Mouse (Mus musculus) stomach, embryonic 16.5 days (tissue): ENCODE results near the gene Lcn2. TPM values are rescaled to one million over a fixed set of nuclear protein-coding genes. Genes with fewer than 3 reads are reported as not detected.

Experiments used
- ATAC-seq: fragments of 200-750 bp; cut with Nextera tagmentation; 2 replicates; pipeline ENCODE4 v1.8.0; 2017; ENCODE audit warnings: moderate number of reproducible peaks, moderate TSS enrichment; ENCODE audit not compliant: insufficient read depth, low FRiP score
- H3K27ac ChIP-seq: fragments of 300-500 bp; sonication (generic); 2 replicates; pipeline ENCODE4 v1.5.1; 2014; ENCODE audit warnings: low read length
- H3K27me3 ChIP-seq: fragments of 300-500 bp; sonication (generic); 2 replicates; pipeline ENCODE4 v1.6.1; 2014; ENCODE audit warnings: low read length, control low read depth, mixed read lengths; ENCODE audit not compliant: control insufficient read depth, insufficient read depth
- H3K36me3 ChIP-seq: fragments of 300-500 bp; sonication (generic); 2 replicates; pipeline ENCODE4 v1.6.1; 2014; ENCODE audit warnings: low read length; ENCODE audit not compliant: control insufficient read depth, insufficient read depth
- H3K4me1 ChIP-seq: fragments of 300-500 bp; sonication (generic); 2 replicates; pipeline ENCODE4 v1.6.1; 2014; ENCODE audit warnings: low read length, control low read depth, mixed read lengths; ENCODE audit not compliant: control insufficient read depth, insufficient read depth
- H3K4me2 ChIP-seq: fragments of 300-500 bp; sonication (generic); 2 replicates; pipeline ENCODE4 v1.6.1; 2014; ENCODE audit warnings: low read depth, low read length, mixed read lengths
- H3K4me3 ChIP-seq: fragments of 300-500 bp; sonication (generic); replicated peaks from 2 replicates; pipeline ENCODE4 v1.5.1; 2014; ENCODE audit warnings: mild to moderate bottlenecking, low read length
- H3K9ac ChIP-seq: fragments of 300-500 bp; sonication (generic); 2 replicates; pipeline ENCODE4 v1.6.1; 2014; ENCODE audit warnings: low read length
- H3K9me3 ChIP-seq: fragments of 300-500 bp; sonication (generic); replicated peaks from 2 replicates; pipeline ENCODE4 v1.6.1; 2016; ENCODE audit warnings: low read length, control low read depth; ENCODE audit not compliant: control insufficient read depth
- WGBS: fragments of 180-500 bp; shearing (Covaris S2); extraction: QIAGEN DNeasy Blood & Tissue Kit; methylation state at CpG from one replicate; pipeline ENCODE4 v1.1.7; 2014; 5-methylcytosine and 5-hydroxymethylcytosine counted together
- polyA plus RNA-seq: library from polyadenylated mRNA; unstranded; fragments of >200 nt; fragmentation: Nextera tagmentation; extraction: Ambion mirVana; gene quantifications from 2 replicates; pipeline ENCODE4 v1.2.1, GENCODE M21; 2015

Gene Lcn2
- polyA plus RNA-seq, 1 experiment from 2014 or later = 23.6 TPM

DNA sequence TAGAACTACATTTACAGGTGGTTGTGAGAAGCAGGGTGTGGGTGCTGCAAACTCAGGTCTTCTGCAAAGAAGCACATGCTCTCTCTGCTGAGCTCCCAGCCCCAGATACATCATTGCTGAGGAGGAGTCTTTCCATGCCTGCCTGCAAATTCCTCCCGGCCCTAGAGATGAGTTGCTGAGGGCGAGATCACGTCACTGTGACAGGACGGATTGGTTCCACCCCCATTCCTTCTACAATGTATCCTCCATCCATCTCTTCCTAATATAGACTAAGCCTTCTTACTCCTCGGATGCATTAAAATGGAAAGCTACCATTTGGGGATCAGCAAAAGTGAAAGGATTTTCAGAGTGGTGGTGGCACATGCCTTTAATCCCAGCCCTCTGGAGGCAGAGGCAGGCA lies 37.5 kb upstream of the Lcn2 start:
- no peaks in the 10 kb centered on the region for H3K9me3 ChIP-seq
- H3K27ac ChIP-seq = peak overlapping the region; percentile 96
- 66% methylated on average over 5 of the region's 5 CpGs for WGBS

GRCm38 (mm10) chr2:32424796-32425195 lies 36.7 kb upstream of the Lcn2 start:
- Histone ChIP-seq H3K27ac (peak overlapping the region; percentile 96), H3K36me3 (0 out of 2 replicates have a peak, but pooled peaks cover 3% of the 10 kb centered on the region), H3K9ac (no peak overlapping the region), H3K4me1 (peaks cover 56% of the 10 kb centered on the region), H3K4me2 (no peak overlapping the region), H3K4me3 (no peak overlapping the region), H3K9me3 (no peaks in the 10 kb centered on the region), H3K27me3 (no peaks in the 10 kb centered on the region)
- no peak for ATAC-seq
- 29% methylated on average over 3 of the region's 3 CpGs for WGBS

More for the DNA sequence above, 37.5 kb upstream of the Lcn2 start:
- Histone ChIP-seq H3K9ac (no peak overlapping the region), H3K4me1 (peaks cover 64% of the 10 kb centered on the region), H3K27me3 (no peaks in the 10 kb centered on the region), H3K4me3 (no peak overlapping the region), H3K4me2 (no peak overlapping the region), H3K36me3 (no peaks in the 10 kb centered on the region)
- no peak for ATAC-seq

- Histone ChIP-seq H3K4me3 (peak overlapping the region; percentile 45), H3K27me3 (no peaks in the 10 kb centered on the region), H3K27ac (peak overlapping the region; percentile 96), H3K4me1 (peaks cover 45% of the 10 kb centered on the region), H3K36me3 (0 out of 2 replicates have a peak, but pooled peaks cover 8% of the 10 kb centered on the region), H3K4me2 (peak overlapping the region; percentile 78), H3K9ac (peak overlapping the region; percentile 53), H3K9me3 (no peaks in the 10 kb centered on the region)
- ATAC-seq = peak; percentile 89
- WGBS = 3% methylated on average over 14 of the region's 14 CpGs
Observed at GRCm38 (mm10) chr2:32423481-32424331, 35.7 kb upstream of the Lcn2 start.

- H3K27ac ChIP-seq = no peak overlapping the region
- 0 out of 2 replicates have a peak, but pooled peaks cover 10% of the 10 kb centered on the region for H3K36me3 ChIP-seq
- no peaks in the 10 kb centered on the region for H3K9me3 ChIP-seq
- H3K27me3 ChIP-seq = no peaks in the 10 kb centered on the region
- peaks cover 30% of the 10 kb centered on the region for H3K4me1 ChIP-seq
- H3K4me3 ChIP-seq = no peak overlapping the region
- 93% methylated on average over 6 of the region's 6 CpGs for WGBS
- no peak overlapping the region for H3K4me2 ChIP-seq
- ATAC-seq = no peak
- no peak overlapping the region for H3K9ac ChIP-seq
Observed at GRCm38 (mm10) chr2:32421851-32422251, 33.8 kb upstream of the Lcn2 start.

DNA sequence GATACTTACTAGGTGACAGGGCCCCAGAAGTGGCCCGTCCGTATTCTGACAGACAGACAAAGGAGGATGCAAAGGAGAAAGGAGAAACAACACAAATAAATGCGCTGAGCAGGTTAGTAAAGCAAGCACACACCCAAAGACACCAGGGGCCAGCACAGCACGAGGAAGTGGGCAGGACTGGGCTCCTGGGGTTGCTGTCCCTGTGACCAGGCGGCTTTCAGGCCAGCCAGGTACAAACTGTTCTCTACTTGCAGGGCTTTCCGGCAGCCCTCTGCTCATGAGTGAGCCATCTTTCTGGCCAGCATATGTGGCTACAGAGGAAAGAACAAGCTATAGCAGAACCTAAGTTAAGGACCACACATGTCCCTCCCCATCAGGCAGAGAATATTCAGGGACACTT lies 32.6 kb upstream of the Lcn2 start:
- H3K4me1 ChIP-seq = peaks cover 30% of the 10 kb centered on the region
- no peak overlapping the region for H3K4me2 ChIP-seq
- H3K9me3 ChIP-seq = no peaks in the 10 kb centered on the region
- 84% methylated on average over 6 of the region's 6 CpGs for WGBS
- no peak for ATAC-seq
- no peak overlapping the region for H3K9ac ChIP-seq
- H3K27me3 ChIP-seq = no peaks in the 10 kb centered on the region
- H3K4me3 ChIP-seq = no peak overlapping the region
- H3K27ac ChIP-seq = no peak overlapping the region
- 0 out of 2 replicates have a peak, but pooled peaks cover 13% of the 10 kb centered on the region for H3K36me3 ChIP-seq

DNA sequence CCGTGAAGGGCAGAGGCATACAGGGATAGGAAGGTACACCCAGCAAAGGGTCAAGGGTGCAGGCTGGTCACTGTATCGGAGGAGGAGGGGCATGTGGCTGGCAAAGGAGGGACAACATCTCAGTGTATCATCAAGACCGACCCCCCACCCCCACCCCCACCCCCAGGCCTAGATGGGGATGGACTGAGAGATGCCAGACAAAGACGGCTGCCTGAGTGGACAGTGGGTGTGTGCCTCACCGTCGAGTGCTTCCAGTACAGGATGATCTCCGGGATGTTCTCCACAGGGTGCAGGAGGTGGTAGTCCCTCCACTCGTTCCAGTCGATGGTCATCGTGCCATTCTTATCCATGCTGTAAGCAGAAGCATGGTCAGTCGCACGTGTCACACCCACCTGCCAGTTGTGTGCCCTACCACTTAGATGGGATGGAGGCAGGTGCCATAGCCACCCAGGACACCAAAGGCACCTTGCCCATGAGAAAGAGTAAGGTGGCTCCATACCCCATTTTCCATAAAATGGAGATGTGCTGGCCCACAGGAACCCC lies 32.1 kb upstream of the Lcn2 start:
- no peaks in the 10 kb centered on the region for H3K27me3 ChIP-seq

GRCm38 (mm10) chr2:32419359-32419758 lies 31.3 kb upstream of the Lcn2 start:
- Histone ChIP-seq H3K27me3 (no peaks in the 10 kb centered on the region), H3K9ac (no peak overlapping the region), H3K36me3 (peaks cover 19% of the 10 kb centered on the region; the same call in 1 of the 2 replicates), H3K4me2 (no peak overlapping the region), H3K4me1 (peaks cover 17% of the 10 kb centered on the region), H3K27ac (no peak overlapping the region), H3K4me3 (no peak overlapping the region), H3K9me3 (no peaks in the 10 kb centered on the region)
- no peak for ATAC-seq
- WGBS = 89% methylated on average over 3 of the region's 3 CpGs

More for the DNA sequence above, 32.1 kb upstream of the Lcn2 start:
- peaks cover 25% of the 10 kb centered on the region for H3K4me1 ChIP-seq
- WGBS = 89% methylated on average over 12 of the region's 12 CpGs
- H3K36me3 ChIP-seq = peaks cover 18% of the 10 kb centered on the region; the same call in 1 of the 2 replicates
- no peak for ATAC-seq
- H3K4me3 ChIP-seq = no peak overlapping the region
- H3K4me2 ChIP-seq = no peak overlapping the region
- no peak overlapping the region for H3K27ac ChIP-seq
- H3K9me3 ChIP-seq = no peaks in the 10 kb centered on the region
- no peak overlapping the region for H3K9ac ChIP-seq

DNA sequence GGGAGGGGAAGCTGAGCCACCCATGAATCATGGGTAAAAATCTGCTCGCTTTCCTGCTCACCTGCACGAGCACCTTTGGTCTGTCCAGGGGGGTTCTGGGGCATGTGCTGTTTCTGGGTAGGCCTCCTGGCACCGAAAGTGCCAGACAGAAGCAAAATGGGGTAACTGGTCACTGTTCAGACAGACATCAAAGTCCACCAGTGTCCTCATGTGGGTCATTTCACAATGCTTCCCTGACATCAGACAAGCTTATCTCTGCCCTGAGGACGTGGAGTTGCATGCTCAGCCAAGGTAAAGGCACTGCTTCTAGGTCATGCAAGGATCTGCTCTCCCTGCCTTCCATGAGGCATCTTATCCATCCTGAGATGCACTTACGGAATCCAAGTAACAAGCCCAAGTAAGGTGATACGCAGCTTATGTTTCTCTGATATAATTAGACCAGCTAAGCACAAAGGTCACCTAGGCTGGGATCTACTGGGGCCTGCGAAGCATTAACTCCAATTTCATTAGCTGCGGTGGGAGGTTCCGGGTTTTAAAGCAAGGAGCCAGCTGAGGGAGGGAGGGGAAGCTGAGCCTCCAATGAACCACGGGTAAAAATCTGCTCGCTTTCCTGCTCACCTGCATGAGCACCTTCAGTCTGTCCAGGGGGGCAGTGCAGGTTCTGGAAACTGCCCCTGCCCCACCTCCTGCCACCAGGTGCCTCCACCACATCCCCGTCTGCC lies 30.5 kb upstream of the Lcn2 start:
- Histone ChIP-seq H3K27ac (no peak overlapping the region), H3K9ac (no peak overlapping the region), H3K4me2 (no peak overlapping the region), H3K4me1 (peaks cover 15% of the 10 kb centered on the region), H3K36me3 (peaks cover 19% of the 10 kb centered on the region; the same call in 1 of the 2 replicates), H3K4me3 (no peak overlapping the region), H3K27me3 (no peaks in the 10 kb centered on the region), H3K9me3 (no peaks in the 10 kb centered on the region)
- ATAC-seq = no peak
- WGBS = 71% methylated on average over 12 of the region's 12 CpGs

DNA sequence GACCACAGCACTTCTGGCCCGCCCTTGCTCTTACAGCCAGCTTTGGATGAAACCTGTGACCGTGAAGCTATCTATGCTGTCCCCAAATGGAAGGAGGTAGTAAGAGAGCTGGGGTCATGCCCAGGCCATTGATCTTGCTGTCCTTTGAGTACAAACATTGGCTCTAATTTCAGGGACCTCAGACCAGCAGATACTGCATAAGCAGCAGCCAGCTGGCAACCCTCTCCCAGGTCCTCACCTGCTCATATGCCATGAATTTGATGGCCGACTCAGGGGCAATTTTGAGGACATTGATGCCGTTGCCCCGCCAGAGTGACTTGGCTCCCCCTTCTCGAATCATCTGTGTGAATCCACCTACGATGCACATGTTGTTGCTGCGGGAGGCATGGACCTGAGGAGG lies 29.4 kb upstream of the Lcn2 start:
- Histone ChIP-seq H3K4me2 (no peak overlapping the region), H3K4me1 (peaks cover 4% of the 10 kb centered on the region; the same call in 1 of the 2 replicates), H3K27ac (no peak overlapping the region), H3K27me3 (no peaks in the 10 kb centered on the region), H3K9ac (no peak overlapping the region), H3K36me3 (peaks cover 19% of the 10 kb centered on the region; the same call in 1 of the 2 replicates), H3K4me3 (no peak overlapping the region), H3K9me3 (no peaks in the 10 kb centered on the region)
- ATAC-seq = no peak
- WGBS = 67% methylated on average over 8 of the region's 8 CpGs
